Mouse (Mus musculus) ES-E14 (cell line): ENCODE measurements at regions not wholly inside any gene's neighbourhood (a gene's known extent, or its start where the extent isn't known, plus 50 kb on each side); places are given as distances from the start of the nearest gene placed in this dataset.

Source experiments
- CHD2 ChIP-seq: IDR thresholded peaks from 2 replicates; pipeline ENCODE4 v1.6.1; 2014; ENCODE audit warnings: mild to moderate bottlenecking, low read depth, low read length, inconsistent platforms
- HCFC1 ChIP-seq: IDR thresholded peaks from 2 replicates; pipeline ENCODE4 v1.6.1; 2012; ENCODE audit warnings: low read length, inconsistent platforms, borderline replicate concordance; ENCODE audit not compliant: insufficient read depth
- MAFK ChIP-seq: IDR thresholded peaks from 2 replicates; pipeline ENCODE4 v1.6.1; 2014; ENCODE audit warnings: mild to moderate bottlenecking, low read depth, low read length, inconsistent platforms; ENCODE audit not compliant: insufficient read depth
- ZNF384 ChIP-seq: IDR thresholded peaks from 2 replicates; pipeline ENCODE4 v1.6.1; 2012; ENCODE audit warnings: low read depth, low read length, inconsistent platforms

GRCm38 (mm10) chr8:44042572-44043355 is 332.9 kb upstream of the Adam34 start:
- no peak for TF ChIP-seq ZNF384
- no peak for TF ChIP-seq HCFC1
- TF ChIP-seq CHD2 = no peak
- TF ChIP-seq MAFK = no peak
